Mouse (Mus musculus): ENCODE measurements around the gene Mrps21. TPM values are rescaled to one million over a fixed set of nuclear protein-coding genes. Genes with fewer than 3 reads are reported as not detected.
A peak's percentile ranks its signal among the peaks of the same experiment; 100 is the strongest.

Mrps21 gene
- total and polyA plus RNA-seq, 2 experiments = 39.6 to 205 TPM

DNA sequence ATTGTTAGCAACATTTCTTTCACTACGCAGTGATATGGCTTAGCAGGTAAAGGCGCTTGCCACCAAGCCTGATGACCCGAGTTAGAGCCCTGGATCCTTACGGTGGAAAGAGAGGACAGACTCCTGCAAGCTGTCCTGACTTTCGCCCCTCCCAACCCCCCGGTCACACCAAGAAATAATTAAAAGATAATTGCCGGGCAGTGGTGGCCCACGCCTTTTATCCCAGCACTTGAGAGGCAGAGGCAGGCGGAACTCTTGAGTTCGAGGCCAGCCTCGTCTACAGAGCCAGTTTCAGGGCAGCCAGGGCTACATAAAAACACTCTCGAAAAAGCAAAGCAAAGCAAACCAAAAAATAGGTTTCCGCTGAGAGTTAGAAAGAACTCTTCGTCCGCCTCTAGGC lies 343 bp downstream of the Mrps21 start:
- TF ChIP-seq CTCF (IDR thresholded peaks at IDR 0.05; ENCODE audit: low read depth, low read length) (no peak), POLR2A (IDR thresholded peaks at IDR 0.05; ENCODE audit: extremely low read depth, insufficient read depth, low read length) (no peak)
- 3% methylated on average over 15 of the region's 15 CpGs for WGBS
- Histone ChIP-seq H3K4me3 (ENCODE audit: insufficient read depth, low read depth, low read length) (peak overlapping the region; percentile 83), H3K4me1 (ENCODE audit: control insufficient read depth, insufficient read depth, low read length) (peaks cover 5% of the 10 kb centered on the region), H3K79me2 (ENCODE audit: control insufficient read depth, insufficient read depth, low read length) (peaks cover 16% of the 10 kb centered on the region; the same call in 1 of the 2 replicates), H3K9ac (ENCODE audit: low read depth, low read length) (peak overlapping the region; percentile 81), H3K36me3 (ENCODE audit: control insufficient read depth, insufficient read depth, low read length) (peaks cover 7% of the 10 kb centered on the region), H3K27ac (replicated peaks; ENCODE audit: insufficient read depth, low read depth, low read length) (peak overlapping the region; percentile 19), H3K27me3 (ENCODE audit: control insufficient read depth, insufficient read depth, low read length) (no peaks in the 10 kb centered on the region)
- DNase-seq (ENCODE audit: extremely low read depth, low read depth, low spot score) = no peak

- TF ChIP-seq POLR2A (IDR thresholded peaks at IDR 0.05; ENCODE audit: extremely low read depth, insufficient read depth, low read length) (no peak), CTCF (IDR thresholded peaks at IDR 0.05; ENCODE audit: low read depth, low read length) (no peak)
- H3K27me3 ChIP-seq (ENCODE audit: control insufficient read depth, insufficient read depth, low read length) = no peaks in the 10 kb centered on the region
- DNase-seq (ENCODE audit: extremely low read depth, low read depth, low spot score) = no peak
- no peak overlapping the region for H3K27ac ChIP-seq (replicated peaks; ENCODE audit: insufficient read depth, low read depth, low read length)
- 87% methylated on average over 2 of the region's 2 CpGs for WGBS
- H3K4me3 ChIP-seq (ENCODE audit: insufficient read depth, low read depth, low read length) = no peak overlapping the region
- H3K36me3 ChIP-seq (ENCODE audit: control insufficient read depth, insufficient read depth, low read length) = peaks cover 10% of the 10 kb centered on the region
- H3K9ac ChIP-seq (ENCODE audit: low read depth, low read length) = no peak overlapping the region
- H3K4me1 ChIP-seq (ENCODE audit: control insufficient read depth, insufficient read depth, low read length) = peaks cover 12% of the 10 kb centered on the region
- peaks cover 11% of the 10 kb centered on the region; the same call in 1 of the 2 replicates for H3K79me2 ChIP-seq (ENCODE audit: control insufficient read depth, insufficient read depth, low read length)
Measured at GRCm38 (mm10) chr3:95867408-95867807, 3.9 kb downstream of the Mrps21 start.

DNA sequence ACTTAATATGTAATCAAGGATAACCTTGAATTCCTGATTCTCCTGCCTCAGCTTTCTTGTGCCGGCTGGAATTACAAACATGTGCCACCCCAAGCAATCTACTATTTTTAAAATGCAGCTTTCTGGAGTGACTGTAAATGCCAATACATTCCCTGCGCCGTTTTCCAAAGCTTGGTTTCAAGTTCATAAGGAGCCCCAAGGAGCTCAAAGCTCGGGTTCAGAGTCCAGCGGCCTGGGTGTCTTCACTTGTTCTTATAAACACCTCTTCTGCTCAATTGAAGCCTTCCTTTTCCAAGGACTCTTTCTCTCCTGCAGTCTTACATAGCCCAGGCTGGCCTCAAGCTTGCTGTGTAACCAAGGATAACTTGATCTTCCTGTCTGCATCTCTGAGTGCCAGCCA lies 5.2 kb downstream of the Mrps21 start:
- H3K4me3 ChIP-seq (ENCODE audit: insufficient read depth, low read depth, low read length) = no peak overlapping the region
- H3K79me2 ChIP-seq (ENCODE audit: control insufficient read depth, insufficient read depth, low read length) = peaks cover 5% of the 10 kb centered on the region; the same call in 1 of the 2 replicates
- no peak for TF ChIP-seq POLR2A (IDR thresholded peaks at IDR 0.05; ENCODE audit: extremely low read depth, insufficient read depth, low read length)
- TF ChIP-seq CTCF (IDR thresholded peaks at IDR 0.05; ENCODE audit: low read depth, low read length) = no peak
- H3K36me3 ChIP-seq (ENCODE audit: control insufficient read depth, insufficient read depth, low read length) = peaks cover 10% of the 10 kb centered on the region
- no peaks in the 10 kb centered on the region for H3K27me3 ChIP-seq (ENCODE audit: control insufficient read depth, insufficient read depth, low read length)
- no peak for DNase-seq (ENCODE audit: extremely low read depth, low read depth, low spot score)
- no peak overlapping the region for H3K27ac ChIP-seq (replicated peaks; ENCODE audit: insufficient read depth, low read depth, low read length)
- H3K4me1 ChIP-seq (ENCODE audit: control insufficient read depth, insufficient read depth, low read length) = peaks cover 7% of the 10 kb centered on the region
- WGBS = 95% methylated on average over 5 of the region's 5 CpGs
- no peak overlapping the region for H3K9ac ChIP-seq (ENCODE audit: low read depth, low read length)

DNA sequence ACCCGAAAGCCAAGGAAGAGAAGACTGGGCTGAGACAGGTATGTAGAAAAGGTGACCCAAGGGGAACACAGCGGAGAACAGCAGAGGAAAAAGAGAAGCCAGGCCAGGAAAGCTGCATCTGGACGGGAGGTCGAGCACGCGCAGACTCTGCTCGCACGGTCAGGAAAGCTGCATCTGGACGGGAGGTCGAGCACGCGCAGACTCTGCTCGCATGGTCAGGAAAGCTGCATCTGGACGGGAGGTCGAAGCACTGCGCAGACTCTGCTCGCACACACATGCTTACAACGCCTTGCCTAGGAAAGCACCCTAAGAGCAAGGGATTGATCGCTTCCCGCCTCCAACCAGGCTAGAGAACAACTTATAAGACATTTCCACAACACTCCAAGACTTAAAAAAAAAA lies 5.7 kb downstream of the Mrps21 start:
- H3K79me2 ChIP-seq (ENCODE audit: control insufficient read depth, insufficient read depth, low read length) = no peaks in the 10 kb centered on the region; the same call in 1 of the 2 replicates
- TF ChIP-seq POLR2A (IDR thresholded peaks at IDR 0.05; ENCODE audit: extremely low read depth, insufficient read depth, low read length) (no peak), CTCF (IDR thresholded peaks at IDR 0.05; ENCODE audit: low read depth, low read length) (no peak)
- WGBS = 90% methylated on average over 20 of the region's 20 CpGs
- H3K27me3 ChIP-seq (ENCODE audit: control insufficient read depth, insufficient read depth, low read length) = no peaks in the 10 kb centered on the region
- H3K9ac ChIP-seq (ENCODE audit: low read depth, low read length) = peak overlapping the region; percentile 32
- H3K36me3 ChIP-seq (ENCODE audit: control insufficient read depth, insufficient read depth, low read length) = peaks cover 10% of the 10 kb centered on the region
- peak overlapping the region; percentile 84 for H3K27ac ChIP-seq (replicated peaks; ENCODE audit: insufficient read depth, low read depth, low read length)
- no peak overlapping the region for H3K4me3 ChIP-seq (ENCODE audit: insufficient read depth, low read depth, low read length)
- H3K4me1 ChIP-seq (ENCODE audit: control insufficient read depth, insufficient read depth, low read length) = peaks cover 7% of the 10 kb centered on the region
- no peak for DNase-seq (ENCODE audit: extremely low read depth, low read depth, low spot score)

DNA sequence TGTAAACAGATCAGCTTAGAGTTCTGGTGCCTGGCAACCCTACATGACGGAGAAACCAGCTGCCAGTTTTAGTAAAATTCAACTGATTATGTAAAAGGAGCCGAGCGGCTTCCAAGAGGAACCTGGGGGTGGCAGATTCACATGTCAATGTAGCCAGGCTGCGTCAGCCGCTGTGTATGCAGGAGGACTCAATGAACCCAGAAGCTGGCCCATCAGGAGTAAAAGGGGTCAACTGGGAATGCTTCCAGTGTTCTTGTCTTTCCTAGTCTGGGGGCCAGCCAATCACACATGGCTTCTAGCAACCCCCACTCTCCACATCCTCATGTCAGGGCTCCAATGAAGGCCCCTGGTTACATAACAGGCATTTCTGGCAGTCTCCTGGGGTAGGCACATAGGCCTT lies 6.3 kb downstream of the Mrps21 start:
- Histone ChIP-seq H3K36me3 (ENCODE audit: control insufficient read depth, insufficient read depth, low read length) (peaks cover 10% of the 10 kb centered on the region), H3K9ac (ENCODE audit: low read depth, low read length) (peak overlapping the region; percentile 26; the same call in 1 of the 2 replicates), H3K27ac (replicated peaks; ENCODE audit: insufficient read depth, low read depth, low read length) (peak overlapping the region; percentile 84), H3K27me3 (ENCODE audit: control insufficient read depth, insufficient read depth, low read length) (no peaks in the 10 kb centered on the region), H3K4me3 (ENCODE audit: insufficient read depth, low read depth, low read length) (no peak overlapping the region), H3K4me1 (ENCODE audit: control insufficient read depth, insufficient read depth, low read length) (peaks cover 7% of the 10 kb centered on the region), H3K79me2 (ENCODE audit: control insufficient read depth, insufficient read depth, low read length) (no peaks in the 10 kb centered on the region; the same call in 1 of the 2 replicates)
- whole genome bisulfite sequencing = 22% methylated on average over 5 of the region's 5 CpGs
- peak; percentile 75 for DNase-seq (ENCODE audit: extremely low read depth, low read depth, low spot score)
- TF ChIP-seq CTCF (IDR thresholded peaks at IDR 0.05; ENCODE audit: low read depth, low read length) (no peak), POLR2A (IDR thresholded peaks at IDR 0.05; ENCODE audit: extremely low read depth, insufficient read depth, low read length) (no peak)

- Histone ChIP-seq H3K4me1 (ENCODE audit: control insufficient read depth, insufficient read depth, low read length) (peaks cover 7% of the 10 kb centered on the region), H3K36me3 (ENCODE audit: control insufficient read depth, insufficient read depth, low read length) (peaks cover 6% of the 10 kb centered on the region; the same call in 1 of the 2 replicates), H3K4me3 (ENCODE audit: insufficient read depth, low read depth, low read length) (no peak overlapping the region), H3K27ac (replicated peaks; ENCODE audit: insufficient read depth, low read depth, low read length) (no peak overlapping the region), H3K79me2 (ENCODE audit: control insufficient read depth, insufficient read depth, low read length) (no peaks in the 10 kb centered on the region; the same call in 1 of the 2 replicates), H3K9ac (ENCODE audit: low read depth, low read length) (no peak overlapping the region), H3K27me3 (ENCODE audit: control insufficient read depth, insufficient read depth, low read length) (no peaks in the 10 kb centered on the region)
- 83% methylated on average over 7 of the region's 7 CpGs for WGBS
- TF ChIP-seq POLR2A (IDR thresholded peaks at IDR 0.05; ENCODE audit: extremely low read depth, insufficient read depth, low read length) = no peak
- no peak for DNase-seq (ENCODE audit: extremely low read depth, low read depth, low spot score)
Measured at GRCm38 (mm10) chr3:95863578-95863977, 7.7 kb downstream of the Mrps21 start.

Measured in liver, adult 2 months (tissue).